Mouse (Mus musculus): ENCODE data around the gene Lgals3bp.

- no peak for TF ChIP-seq CTCF (IDR thresholded peaks at IDR 0.05; ENCODE audit: borderline replicate concordance, extremely low read depth, insufficient read depth, insufficient read length)
- no peak for TF ChIP-seq POLR2A (IDR thresholded peaks at IDR 0.05; ENCODE audit: borderline replicate concordance, extremely low read depth, insufficient read depth, insufficient read length, poor library complexity, severe bottlenecking)
Observed at GRCm38 (mm10) chr11:118401195-118401594, 697 bp downstream of the Lgals3bp start.

Data from brain, embryonic 14.5 days (tissue).